Comparison of ENCODE assay signal across 15 mouse cellular contexts in genomic region chr13:42992306-42992705, GRCm38 (mm10).
A peak's percentile ranks its signal among the peaks of the same experiment; 100 is the strongest.
DNase-seq lines count a peak whose midpoint lies in the region; ATAC-seq and TF ChIP-seq lines count a peak whose summit lies in the region.
"Had no signal": no experiment of that assay in that cellular context is flagged by ENCODE, and none has a peak within 500 bp of the region (broad histone marks: within the 10 kb centered on the region; RNA-seq: fewer than 3 reads in every experiment).

No protein-coding gene starts in this region.

- H3K27me3 ChIP-seq in embryonic facial prominence, embryonic 14.5 days (replicated peaks; ENCODE audit: control insufficient read depth, insufficient read depth, low read length): no peaks in the 10 kb centered on the region
- no peaks in the 10 kb centered on the region for H3K27me3 ChIP-seq in midbrain, embryonic 14.5 days (ENCODE audit: control insufficient read depth, insufficient read depth, low read length)
- H3K27me3 ChIP-seq in intestine, postnatal 0 days (replicated peaks; ENCODE audit: control insufficient read depth, insufficient read depth, low read length): no peaks in the 10 kb centered on the region
- H3K27me3 ChIP-seq: liver, embryonic 13.5 days; megakaryocyte, embryonic 14.5 days had no signal

- no peaks in the 10 kb centered on the region for H3K36me3 ChIP-seq in embryonic facial prominence, embryonic 14.5 days (ENCODE audit: control insufficient read depth, insufficient read depth, low read length)
- no peaks in the 10 kb centered on the region for H3K36me3 ChIP-seq in midbrain, embryonic 14.5 days (ENCODE audit: control insufficient read depth, insufficient read depth, low read length)
- H3K36me3 ChIP-seq in intestine, postnatal 0 days (ENCODE audit: control insufficient read depth, insufficient read depth): no peaks in the 10 kb centered on the region
- H3K36me3 ChIP-seq: G1E; limb, embryonic 10.5 days; liver, embryonic 13.5 days had no signal

- TF ChIP-seq CTCF in layer of hippocampus, adult 2 months (conservative IDR thresholded peaks at IDR 0.05): no peak
- no peak for TF ChIP-seq CTCF in intestine, postnatal 0 days (IDR thresholded peaks at IDR 0.05; ENCODE audit: low read depth)

- no peak overlapping the region for H3K4me2 ChIP-seq in embryonic facial prominence, embryonic 14.5 days (ENCODE audit: low read depth, low read length)
- no peak overlapping the region for H3K4me2 ChIP-seq in midbrain, embryonic 14.5 days (ENCODE audit: low read length)
- no peak overlapping the region for H3K4me2 ChIP-seq in intestine, postnatal 0 days (replicated peaks; ENCODE audit: low read depth)
- H3K4me2 ChIP-seq: liver, embryonic 13.5 days had no signal

- peak overlapping the region; percentile 80 for H3K27ac ChIP-seq in layer of hippocampus, adult 2 months
- no peak overlapping the region for H3K27ac ChIP-seq in embryonic facial prominence, embryonic 14.5 days (replicated peaks; ENCODE audit: low read depth, low read length)
- no peak overlapping the region for H3K27ac ChIP-seq in midbrain, embryonic 14.5 days (replicated peaks; ENCODE audit: low read depth, low read length)
- H3K27ac ChIP-seq in intestine, postnatal 0 days (ENCODE audit: low read depth, low read length): no peak overlapping the region
- H3K27ac ChIP-seq: heart, adult 2 months; limb, embryonic 10.5 days; liver, embryonic 13.5 days had no signal

- no peak overlapping the region for H3K9ac ChIP-seq in embryonic facial prominence, embryonic 14.5 days (ENCODE audit: low read depth, low read length)
- H3K9ac ChIP-seq in midbrain, embryonic 14.5 days (replicated peaks; ENCODE audit: low read length): no peak overlapping the region
- no peak overlapping the region for H3K9ac ChIP-seq in intestine, postnatal 0 days (ENCODE audit: low read depth, low read length)
- H3K9ac ChIP-seq: liver, embryonic 13.5 days had no signal

- WGBS in embryonic facial prominence, embryonic 14.5 days: 50% methylated on average over 4 of the region's 4 CpGs
- 47% methylated on average over 4 of the region's 4 CpGs for WGBS in midbrain, embryonic 14.5 days
- WGBS in intestine, postnatal 0 days: 86% methylated on average over 4 of the region's 4 CpGs

- no peak for DNase-seq in frontal cortex, postnatal 10 days (ENCODE audit: low spot score in 2 of 2)
- peak in 1 of 2 experiments; percentile 71 for DNase-seq in layer of hippocampus, adult 2 months (ENCODE audit: low spot score in 2 of 2)
- no peak for DNase-seq in layer of hippocampus, adult 9-10 months (ENCODE audit: low spot score)
- DNase-seq in embryonic facial prominence, embryonic 14.5 days (ENCODE audit: low spot score): peak; percentile 66
- peak; percentile 71 for DNase-seq in midbrain, embryonic 14.5 days
- DNase-seq in adrenal gland, postnatal 10 days: no peak
- DNase-seq: adrenal gland, postnatal 14 days; heart, adult 2 months; liver, embryonic 13.5 days had no signal

- no peak overlapping the region for H3K4me3 ChIP-seq in layer of hippocampus, adult 2 months
- no peak overlapping the region for H3K4me3 ChIP-seq in embryonic facial prominence, embryonic 14.5 days (ENCODE audit: low read depth, low read length)
- no peak overlapping the region for H3K4me3 ChIP-seq in midbrain, embryonic 14.5 days (replicated peaks; ENCODE audit: low read depth, low read length)
- H3K4me3 ChIP-seq in intestine, postnatal 0 days (ENCODE audit: low read depth, low read length): no peak overlapping the region
- H3K4me3 ChIP-seq: heart, adult 2 months; limb, embryonic 10.5 days; liver, embryonic 13.5 days; megakaryocyte, embryonic 14.5 days had no signal

- H3K4me1 ChIP-seq in embryonic facial prominence, embryonic 14.5 days (ENCODE audit: control insufficient read depth, insufficient read depth, low read length): peaks cover 3% of the 10 kb centered on the region; the same call in 1 of the 2 replicates
- no peaks in the 10 kb centered on the region for H3K4me1 ChIP-seq in midbrain, embryonic 14.5 days (ENCODE audit: control insufficient read depth, insufficient read depth, low read length)
- H3K4me1 ChIP-seq in intestine, postnatal 0 days (replicated peaks; ENCODE audit: control insufficient read depth, insufficient read depth, low read length): no peaks in the 10 kb centered on the region
- H3K4me1 ChIP-seq: liver, embryonic 13.5 days; megakaryocyte, embryonic 14.5 days had no signal

- peaks cover 10% of the 10 kb centered on the region; the same call in 1 of the 2 replicates for H3K9me3 ChIP-seq in embryonic facial prominence, embryonic 14.5 days (ENCODE audit: control insufficient read depth, low read length)
- H3K9me3 ChIP-seq in midbrain, embryonic 14.5 days (ENCODE audit: control insufficient read depth, low read length): no peaks in the 10 kb centered on the region
- no peaks in the 10 kb centered on the region for H3K9me3 ChIP-seq in intestine, postnatal 0 days (ENCODE audit: control insufficient read depth)
- H3K9me3 ChIP-seq: G1E; limb, embryonic 10.5 days; liver, embryonic 13.5 days had no signal

- ATAC-seq in frontal cortex, adult (ENCODE audit: low TSS enrichment): 0 out of 2 replicates have a peak, but pooled peaks have one; percentile 17
- ATAC-seq in embryonic facial prominence, embryonic 14.5 days (ENCODE audit: low read depth): no peak; the same call in 1 of the 2 replicates
- no peak for ATAC-seq in midbrain, embryonic 14.5 days (ENCODE audit: low FRiP score, low TSS enrichment)
- no peak for ATAC-seq in intestine, postnatal 0 days
- ATAC-seq: lung, postnatal 0 days had no signal

Comparison
In these comparisons a context has a peak if more than half of its experiments do, and no peak if none do; other contexts are left out.
1. DNase-seq: peak in embryonic facial prominence, embryonic 14.5 days (single experiment) and midbrain, embryonic 14.5 days (single experiment); none in frontal cortex, postnatal 10 days (0 of 2), layer of hippocampus, adult 9-10 months (single experiment) and adrenal gland, postnatal 10 days (single experiment).